ENCODE assay signal across 8 mouse cellular contexts in the genomic region with DNA sequence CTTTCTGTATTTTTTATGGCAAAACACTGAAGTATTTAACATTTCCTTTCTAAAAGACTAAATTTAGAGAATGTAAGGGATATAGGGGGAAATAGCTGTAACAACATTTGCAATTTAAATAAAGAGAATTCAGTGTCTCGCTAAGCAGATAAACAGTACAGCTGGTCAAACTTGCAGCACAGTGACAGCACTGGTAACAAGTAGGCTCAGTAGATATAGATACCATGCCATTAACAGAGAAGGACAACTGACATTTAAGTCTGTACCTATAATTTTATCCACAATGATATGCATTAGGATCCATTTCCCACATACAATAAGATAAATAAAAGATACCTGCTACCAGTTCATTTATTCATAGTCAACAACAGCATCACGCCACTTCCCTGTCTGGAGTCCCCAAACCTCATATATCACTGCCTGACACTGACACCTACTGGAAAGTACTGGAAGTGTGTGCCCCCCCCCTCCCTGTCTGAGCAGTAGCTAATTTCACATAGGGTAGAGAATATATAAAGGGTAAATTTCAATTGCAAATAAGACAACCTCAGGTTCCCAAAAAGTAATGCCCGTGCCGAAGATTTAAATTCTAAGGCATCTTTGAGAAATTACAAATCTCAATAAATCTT.
DNase-seq lines count a peak whose midpoint lies in the region; ATAC-seq and TF ChIP-seq lines count a peak whose summit lies in the region.

No protein-coding gene starts in this region.

- WGBS in heart, embryonic 12.5 days, result 27% methylated on average over 4 of the region's 4 CpGs
- WGBS in hindbrain, embryonic 10.5 days, result 25% methylated on average over 4 of the region's 4 CpGs

- H3K27ac ChIP-seq in heart, embryonic 12.5 days (ENCODE audit: poor library complexity, severe bottlenecking), result no peak overlapping the region
- no peak overlapping the region for H3K27ac ChIP-seq in ES-E14 (ENCODE audit: insufficient read depth, low read depth, low read length, poor library complexity, severe bottlenecking)
- H3K27ac ChIP-seq in hindbrain, embryonic 10.5 days, result no peak overlapping the region

- ATAC-seq in heart, embryonic 12.5 days (ENCODE audit: insufficient number of reproducible peaks, low FRiP score), result no peak
- peak; percentile 99 for ATAC-seq in common myeloid progenitor, adult 5-6 weeks (replicated peaks; ENCODE audit: low read depth, poor library complexity, severe bottlenecking)
- 0 out of 2 replicates have a peak, but pooled peaks have one; percentile 47 for ATAC-seq in monocyte, adult 5-6 weeks (replicated peaks; ENCODE audit: insufficient number of reproducible peaks, low FRiP score, low TSS enrichment, poor library complexity, severe bottlenecking)

- DNase-seq in heart, postnatal 10 days, result peak; percentile 38 to 55
- peak; percentile 44 for DNase-seq in ES-E14 (ENCODE audit: low read depth, low spot score)
- peak; percentile 63 for DNase-seq in hindbrain, embryonic 10.5 days (ENCODE audit: low spot score)
- peak; percentile 16 to 24 for DNase-seq in left cerebral cortex, postnatal 36 days (ENCODE audit: low spot score in 2 of 2)
- peak; percentile 52 for DNase-seq in yolk sac, embryonic 10.5 days (ENCODE audit: low spot score)

- in situ Hi-C loops in ES-E14 (cut with MboI; ENCODE audit: low sequenced_read_pairs in 2 of 2, unreplicated experiment in 2 of 2), result no loop called here

- H3K4me2 ChIP-seq in heart, embryonic 12.5 days, result no peak overlapping the region

- H3K27me3 ChIP-seq in heart, embryonic 12.5 days (replicated peaks), result no peaks in the 10 kb centered on the region
- H3K27me3 ChIP-seq in hindbrain, embryonic 10.5 days (ENCODE audit: insufficient read depth, poor library complexity, severe bottlenecking), result no peaks in the 10 kb centered on the region

- H3K9ac ChIP-seq in heart, embryonic 12.5 days, result no peak overlapping the region
- no peak overlapping the region for H3K9ac ChIP-seq in ES-E14 (ENCODE audit: insufficient read depth, low read depth, low read length, poor library complexity, severe bottlenecking)

- H3K36me3 ChIP-seq in heart, embryonic 12.5 days, result no peaks in the 10 kb centered on the region
- no peaks in the 10 kb centered on the region for H3K36me3 ChIP-seq in ES-E14 (ENCODE audit: control insufficient read depth, insufficient read depth, low read length, poor library complexity, severe bottlenecking)
- H3K36me3 ChIP-seq in hindbrain, embryonic 10.5 days, result no peaks in the 10 kb centered on the region

- no peak overlapping the region for H3K4me3 ChIP-seq in heart, embryonic 12.5 days
- 0 out of 4 replicates have a peak overlapping the region, but pooled peaks of 1 of the 2 experiments have one; percentile 2 for H3K4me3 ChIP-seq in ES-E14 (ENCODE audit: insufficient read depth in 1 of 2, low read depth in 1 of 2, low read length in 2 of 2, poor library complexity in 1 of 2, severe bottlenecking in 1 of 2)
- H3K4me3 ChIP-seq in hindbrain, embryonic 10.5 days, result no peak overlapping the region

- H3K4me1 ChIP-seq in heart, embryonic 12.5 days (replicated peaks), result 0 out of 2 replicates have a peak, but pooled peaks cover 7% of the 10 kb centered on the region
- peaks cover 10 to 13% of the 10 kb centered on the region in 2 experiments for H3K4me1 ChIP-seq in ES-E14 (ENCODE audit: control insufficient read depth in 2 of 2, insufficient read depth in 2 of 2, low read length in 2 of 2, poor library complexity in 1 of 2)
- H3K4me1 ChIP-seq in hindbrain, embryonic 10.5 days (replicated peaks), result peaks cover 14% of the 10 kb centered on the region

- H3K9me3 ChIP-seq in heart, embryonic 12.5 days (replicated peaks), result no peaks in the 10 kb centered on the region
- no peaks in the 10 kb centered on the region for H3K9me3 ChIP-seq in ES-E14 (ENCODE audit: control insufficient read depth, insufficient read depth, low read depth, low read length)
- no peaks in the 10 kb centered on the region for H3K9me3 ChIP-seq in hindbrain, embryonic 10.5 days

- intact Hi-C loops in heart, postnatal 10 days (cut with DNase I), result loop anchor here (2.0 to 5.0 kb wide), 4 partner anchors 606 to 1250 kb away; no protein-coding TSS in a partner anchor
- intact Hi-C loops in left cerebral cortex, postnatal 36 days (cut with DNase I), result loop anchor here (5.0 kb wide), 3 partner anchors 395 to 1250 kb away; no protein-coding TSS in a partner anchor

TF ChIP-seq in ES-E14, 5 proteins besides CTCF, POLR2A, EP300 and RAD21:
- TF ChIP-seq MAFK (IDR thresholded peaks at IDR 0.05; ENCODE audit: insufficient read depth, low read depth, low read length), result no peak
- TF ChIP-seq ZNF384 (IDR thresholded peaks at IDR 0.05; ENCODE audit: low read depth, low read length), result no peak
- TF ChIP-seq ZC3H11A (IDR thresholded peaks at IDR 0.05; ENCODE audit: borderline replicate concordance, low read depth, low read length), result peak; percentile 74; the same call in 1 of the 2 replicates
- TF ChIP-seq HCFC1 (IDR thresholded peaks at IDR 0.05; ENCODE audit: borderline replicate concordance, insufficient read depth, low read length), result no peak
- no peak for TF ChIP-seq CHD2 (IDR thresholded peaks at IDR 0.05; ENCODE audit: low read depth, low read length)
TF ChIP-seq in ES-E14: peak in this region for 1.
